Mouse (Mus musculus) small intestine, adult 2 months (tissue): ENCODE results near the gene Nxph4.

Experiments used
- CTCF ChIP-seq: fragments of 200-500 bp; IDR thresholded peaks from 2 replicates; pipeline ENCODE4 v1.5.1; 2012; ENCODE audit warnings: low read depth, mild to moderate bottlenecking, control low read depth, inconsistent platforms, low read length, moderate library complexity, mixed read lengths; ENCODE audit not compliant: insufficient replicate concordance, insufficient read length; ENCODE audit errors: extremely low read depth
- POLR2A ChIP-seq: fragments of 200-500 bp; IDR thresholded peaks from 2 replicates; pipeline ENCODE4 v1.6.1; 2012; ENCODE audit warnings: low read depth, mild to moderate bottlenecking, control low read depth, inconsistent platforms, low read length, moderate library complexity

- TF ChIP-seq POLR2A (no peak), CTCF (peak; percentile 86; the same call in 1 of the 2 replicates)
These were observed 35.1 kb upstream of the Nxph4 start for GRCm38 (mm10) chr10:127569450-127569849.
